Mouse (Mus musculus): ENCODE data around the gene Gm21972. TPM values are rescaled to one million over a fixed set of nuclear protein-coding genes. Genes with fewer than 3 reads are reported as not detected.

Gene Gm21972
- polyA plus RNA-seq, 1 experiment from 2014 or later, result 0.90 TPM

DNA sequence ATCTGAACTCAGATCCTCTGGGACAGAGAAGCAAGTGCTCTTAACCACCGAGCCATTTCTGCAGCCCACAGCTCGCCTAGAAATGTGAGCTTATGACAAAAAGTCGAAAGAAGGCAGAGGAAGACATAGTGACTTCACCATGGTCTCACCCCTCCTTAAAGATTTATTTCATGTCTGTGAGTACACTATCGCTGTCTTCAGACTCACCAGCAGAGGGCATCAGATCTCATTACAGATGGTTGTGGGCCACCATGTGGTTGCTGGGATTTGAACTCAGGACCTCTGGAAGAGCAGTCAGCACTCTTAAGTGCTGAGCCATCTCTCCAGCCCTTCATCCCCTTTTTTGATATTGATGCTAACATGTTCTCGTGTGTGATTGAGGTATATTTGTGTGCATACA is 41.2 kb downstream of the Gm21972 start:
- no peak overlapping the region for H3K9ac ChIP-seq (replicated peaks; ENCODE audit: low read length)
- no peak for DNase-seq (ENCODE audit: low spot score)
- WGBS, result 90% methylated on average over 5 of the region's 5 CpGs

DNA sequence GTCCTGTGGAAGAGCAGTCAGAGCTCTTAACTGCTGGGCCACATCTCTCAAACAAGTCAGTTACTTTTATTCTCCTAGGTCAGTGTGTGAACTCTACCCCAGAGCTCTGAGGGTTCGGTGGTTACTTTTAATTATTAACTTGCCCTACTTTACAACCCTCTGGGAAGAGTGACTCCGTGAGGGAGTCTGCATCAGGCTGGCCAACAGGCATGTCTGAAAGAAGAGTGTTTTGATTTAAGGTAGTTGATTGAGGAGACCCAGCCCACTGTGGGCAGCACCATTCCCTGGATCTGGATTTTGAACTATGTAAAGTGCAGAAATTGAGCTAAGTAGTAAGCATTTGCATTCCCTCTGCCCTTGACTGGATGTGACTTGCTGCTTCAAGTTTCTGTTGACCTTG is 42.6 kb downstream of the Gm21972 start:
- ATAC-seq (replicated peaks; ENCODE audit: insufficient number of reproducible peaks, low FRiP score, low TSS enrichment, low read depth), result no peak

More for the DNA sequence above, 41.2 kb downstream of the Gm21972 start:
- Histone ChIP-seq H3K4me2 (ENCODE audit: low read depth, low read length) (no peak overlapping the region), H3K27me3 (ENCODE audit: control insufficient read depth, insufficient read depth, low read length) (no peaks in the 10 kb centered on the region), H3K4me1 (ENCODE audit: control insufficient read depth, insufficient read depth, low read length) (no peaks in the 10 kb centered on the region), H3K27ac (replicated peaks; ENCODE audit: low read depth, low read length) (no peak overlapping the region), H3K4me3 (ENCODE audit: low read depth, low read length) (no peak overlapping the region), H3K9me3 (replicated peaks; ENCODE audit: control insufficient read depth, low read length) (no peaks in the 10 kb centered on the region), H3K36me3 (replicated peaks; ENCODE audit: control insufficient read depth, insufficient read depth, low read depth, low read length) (no peaks in the 10 kb centered on the region; the same call in 1 of the 2 replicates)
- no peak for ATAC-seq (replicated peaks; ENCODE audit: insufficient number of reproducible peaks, low FRiP score, low TSS enrichment, low read depth)

DNA sequence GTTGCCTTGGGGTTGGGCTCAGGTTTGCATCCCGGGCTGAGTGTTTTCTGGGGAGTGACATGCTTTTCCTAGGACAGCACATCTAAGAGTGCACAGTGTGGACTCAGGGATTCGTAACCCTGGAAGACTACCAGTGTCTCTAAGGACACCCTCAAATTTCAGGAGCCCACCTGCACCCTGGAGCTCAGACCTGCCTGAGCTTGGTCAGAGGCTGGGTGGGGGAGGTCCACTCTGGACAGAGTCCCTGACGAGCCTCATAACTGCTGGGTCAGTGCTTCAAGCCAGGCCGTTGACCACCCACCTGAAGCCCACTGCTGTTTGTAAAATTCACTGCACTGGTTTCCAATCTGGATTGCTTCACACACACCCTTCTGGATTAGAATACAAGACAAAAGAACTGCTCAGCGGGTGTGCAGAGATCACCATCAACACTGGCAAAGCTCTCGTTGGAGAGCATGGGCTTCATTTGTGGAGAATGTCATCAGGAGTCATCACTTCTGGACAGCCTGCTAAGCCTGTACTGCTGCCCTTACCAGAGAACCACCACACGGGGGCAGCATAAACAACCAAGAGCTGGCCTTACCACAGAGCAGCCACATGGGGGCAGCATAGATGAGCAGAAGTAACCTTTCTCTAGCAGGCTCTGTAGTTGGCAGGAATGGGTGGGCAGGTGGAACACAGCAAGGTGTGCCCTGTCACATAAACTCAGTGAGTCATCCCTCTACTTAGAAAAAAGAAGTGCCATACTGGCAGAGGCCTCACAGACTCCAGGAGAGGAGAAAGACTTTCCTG is 45.2 kb downstream of the Gm21972 start:
- H3K4me3 ChIP-seq (ENCODE audit: low read depth, low read length), result no peak overlapping the region
- H3K4me2 ChIP-seq (ENCODE audit: low read depth, low read length), result no peak overlapping the region
- no peak overlapping the region for H3K27ac ChIP-seq (replicated peaks; ENCODE audit: low read depth, low read length)
- no peaks in the 10 kb centered on the region for H3K27me3 ChIP-seq (ENCODE audit: control insufficient read depth, insufficient read depth, low read length)
- 0 out of 2 replicates have a peak, but pooled peaks have one; percentile 44 for ATAC-seq (replicated peaks; ENCODE audit: insufficient number of reproducible peaks, low FRiP score, low TSS enrichment, low read depth)
- WGBS, result 47% methylated on average over 7 of the region's 7 CpGs
- DNase-seq (ENCODE audit: low spot score), result peak; percentile 85
- H3K4me1 ChIP-seq (ENCODE audit: control insufficient read depth, insufficient read depth, low read length), result no peaks in the 10 kb centered on the region
- H3K36me3 ChIP-seq (replicated peaks; ENCODE audit: control insufficient read depth, insufficient read depth, low read depth, low read length), result no peaks in the 10 kb centered on the region; the same call in 1 of the 2 replicates
- no peak overlapping the region for H3K9ac ChIP-seq (replicated peaks; ENCODE audit: low read length)
- H3K9me3 ChIP-seq (replicated peaks; ENCODE audit: control insufficient read depth, low read length), result no peaks in the 10 kb centered on the region

More for the DNA sequence above, 42.6 kb downstream of the Gm21972 start:
- no peak overlapping the region for H3K4me3 ChIP-seq (ENCODE audit: low read depth, low read length)
- H3K9ac ChIP-seq (replicated peaks; ENCODE audit: low read length), result no peak overlapping the region
- DNase-seq (ENCODE audit: low spot score), result no peak
- H3K27ac ChIP-seq (replicated peaks; ENCODE audit: low read depth, low read length), result no peak overlapping the region
- no peaks in the 10 kb centered on the region for H3K4me1 ChIP-seq (ENCODE audit: control insufficient read depth, insufficient read depth, low read length)
- no peaks in the 10 kb centered on the region for H3K27me3 ChIP-seq (ENCODE audit: control insufficient read depth, insufficient read depth, low read length)
- H3K4me2 ChIP-seq (ENCODE audit: low read depth, low read length), result no peak overlapping the region
- no peaks in the 10 kb centered on the region for H3K9me3 ChIP-seq (replicated peaks; ENCODE audit: control insufficient read depth, low read length)
- H3K36me3 ChIP-seq (replicated peaks; ENCODE audit: control insufficient read depth, insufficient read depth, low read depth, low read length), result no peaks in the 10 kb centered on the region; the same call in 1 of the 2 replicates
- 87% methylated on average over 2 of the region's 2 CpGs for WGBS

DNA sequence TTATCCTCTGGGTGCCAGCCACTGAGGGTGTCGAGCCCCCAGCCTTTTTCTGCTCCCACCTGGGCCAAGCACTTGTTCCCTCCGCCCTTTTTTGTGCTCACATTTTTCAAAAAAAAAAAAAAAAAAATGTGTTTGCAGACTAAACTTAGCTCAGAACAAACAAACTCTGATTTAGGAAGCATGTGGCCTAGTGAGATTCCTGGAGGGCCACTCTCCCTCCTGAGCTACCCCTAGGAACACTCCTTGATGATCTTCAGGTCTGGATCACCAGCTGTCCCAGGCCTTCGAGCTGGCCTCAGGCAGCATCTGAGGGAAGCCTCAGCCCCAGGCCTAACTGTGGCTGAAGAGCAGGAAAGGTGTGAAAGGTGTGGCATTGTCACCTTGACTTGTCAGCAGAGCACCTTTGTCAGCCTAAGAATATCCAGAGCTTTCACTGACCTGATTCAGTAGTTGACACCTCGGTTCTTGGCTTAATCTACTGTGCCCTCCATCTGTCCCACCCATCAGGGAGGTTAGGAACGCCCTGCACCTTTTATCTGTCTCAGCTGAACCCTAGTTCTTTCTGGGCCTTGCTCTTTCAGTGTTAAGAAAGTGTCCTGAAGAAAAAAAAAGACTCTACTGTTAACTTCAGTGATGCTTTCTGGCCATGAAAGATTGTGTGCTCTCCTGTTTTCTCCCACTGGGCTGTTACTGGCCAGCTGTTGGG is 48.7 kb downstream of the Gm21972 start:
- Histone ChIP-seq H3K4me1 (ENCODE audit: control insufficient read depth, insufficient read depth, low read length) (no peaks in the 10 kb centered on the region), H3K27ac (replicated peaks; ENCODE audit: low read depth, low read length) (no peak overlapping the region), H3K4me2 (ENCODE audit: low read depth, low read length) (no peak overlapping the region), H3K27me3 (ENCODE audit: control insufficient read depth, insufficient read depth, low read length) (no peaks in the 10 kb centered on the region), H3K9ac (replicated peaks; ENCODE audit: low read length) (no peak overlapping the region), H3K4me3 (ENCODE audit: low read depth, low read length) (no peak overlapping the region), H3K9me3 (replicated peaks; ENCODE audit: control insufficient read depth, low read length) (no peaks in the 10 kb centered on the region), H3K36me3 (replicated peaks; ENCODE audit: control insufficient read depth, insufficient read depth, low read depth, low read length) (no peaks in the 10 kb centered on the region)
- no peak for ATAC-seq (replicated peaks; ENCODE audit: insufficient number of reproducible peaks, low FRiP score, low TSS enrichment, low read depth)
- DNase-seq (ENCODE audit: low spot score), result no peak
- 84% methylated on average over 5 of the region's 5 CpGs for WGBS

DNA sequence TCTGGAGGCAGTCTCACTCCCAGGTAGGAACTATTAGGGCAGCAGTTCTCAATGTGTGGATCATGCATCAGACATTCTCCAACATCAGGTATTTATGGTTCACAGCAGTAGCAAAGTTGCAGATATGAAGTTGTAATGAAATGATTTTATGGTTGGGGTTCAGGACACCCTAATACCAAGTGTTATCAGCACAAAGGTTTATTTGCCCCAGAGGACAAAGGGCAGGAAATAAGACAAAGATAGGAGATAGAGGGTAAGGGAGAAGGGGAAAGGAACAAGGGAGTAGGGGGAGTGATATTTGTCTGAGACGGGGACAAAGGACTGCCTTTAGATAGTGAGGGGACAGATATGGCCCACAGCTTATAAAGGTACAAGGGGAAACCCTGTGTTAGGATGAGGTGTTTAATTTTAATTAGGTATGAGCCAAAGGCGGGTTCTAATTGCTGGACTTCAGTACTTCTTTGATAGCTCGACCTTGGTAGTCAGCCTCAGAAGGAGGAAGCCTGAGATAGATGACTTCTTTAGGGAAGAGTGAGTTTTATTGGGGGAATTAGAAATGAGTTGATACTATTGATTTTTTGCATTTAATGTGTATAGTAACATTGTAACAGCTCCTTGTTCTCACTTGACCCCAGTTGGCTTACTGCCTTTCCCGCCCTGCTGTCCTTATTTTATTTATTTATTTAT is 50.3 kb downstream of the Gm21972 start:
- Histone ChIP-seq H3K36me3 (replicated peaks; ENCODE audit: control insufficient read depth, insufficient read depth, low read depth, low read length) (no peaks in the 10 kb centered on the region), H3K4me1 (ENCODE audit: control insufficient read depth, insufficient read depth, low read length) (no peaks in the 10 kb centered on the region; the same call in 1 of the 2 replicates), H3K27me3 (ENCODE audit: control insufficient read depth, insufficient read depth, low read length) (no peaks in the 10 kb centered on the region), H3K9ac (replicated peaks; ENCODE audit: low read length) (no peak overlapping the region), H3K9me3 (replicated peaks; ENCODE audit: control insufficient read depth, low read length) (no peaks in the 10 kb centered on the region), H3K27ac (replicated peaks; ENCODE audit: low read depth, low read length) (no peak overlapping the region), H3K4me2 (ENCODE audit: low read depth, low read length) (no peak overlapping the region), H3K4me3 (ENCODE audit: low read depth, low read length) (no peak overlapping the region)
- no peak for DNase-seq (ENCODE audit: low spot score)
- no peak for ATAC-seq (replicated peaks; ENCODE audit: insufficient number of reproducible peaks, low FRiP score, low TSS enrichment, low read depth)
- 88% methylated on average over 4 of the region's 4 CpGs for WGBS

DNA sequence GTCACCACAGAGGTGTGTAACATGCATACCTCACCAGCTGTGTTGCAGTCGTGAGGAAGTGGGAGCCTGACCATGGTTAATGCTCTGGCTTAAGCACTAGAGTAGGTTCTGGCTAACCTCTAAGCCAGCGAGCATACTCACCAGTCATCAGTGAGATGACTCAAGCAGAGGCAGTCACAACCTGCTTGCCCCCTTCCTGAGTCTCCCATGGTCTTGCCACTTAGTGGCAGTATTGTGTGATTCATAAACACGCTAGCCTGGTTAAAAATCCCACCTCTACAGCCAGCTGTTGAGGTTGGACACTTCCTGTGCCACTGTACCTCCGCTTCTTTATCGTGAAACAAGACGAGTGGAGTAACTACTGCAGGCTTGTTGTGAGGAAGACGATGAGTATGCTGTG is 53.3 kb downstream of the Gm21972 start:
- no peak for ATAC-seq (replicated peaks; ENCODE audit: insufficient number of reproducible peaks, low FRiP score, low TSS enrichment, low read depth)

DNA sequence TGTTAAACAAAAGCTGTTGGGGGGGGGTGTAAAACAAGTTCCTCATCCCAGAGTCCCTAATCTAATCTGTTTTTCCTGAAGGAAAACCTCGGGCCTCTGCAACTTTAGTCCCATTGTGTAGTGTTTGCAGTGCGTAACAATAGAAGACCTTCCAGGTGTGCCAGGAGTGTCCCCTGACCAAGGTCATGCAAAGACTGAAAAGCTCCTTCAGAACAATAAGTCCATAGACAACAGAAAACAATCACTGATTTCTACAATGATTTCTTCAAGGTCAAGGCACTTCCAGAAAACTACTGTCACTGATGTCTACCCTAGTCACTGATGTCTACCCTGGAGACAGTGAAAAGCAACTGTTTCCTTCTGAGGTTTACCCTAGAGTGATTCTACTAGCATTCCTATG is 54.4 kb downstream of the Gm21972 start:
- DNase-seq (ENCODE audit: low spot score) (no peak), ATAC-seq (replicated peaks; ENCODE audit: insufficient number of reproducible peaks, low FRiP score, low TSS enrichment, low read depth) (no peak)

More for the DNA sequence above, 53.3 kb downstream of the Gm21972 start:
- WGBS, result 87% methylated on average over 7 of the region's 7 CpGs
- H3K9me3 ChIP-seq (replicated peaks; ENCODE audit: control insufficient read depth, low read length), result no peaks in the 10 kb centered on the region
- no peak overlapping the region for H3K4me3 ChIP-seq (ENCODE audit: low read depth, low read length)
- no peaks in the 10 kb centered on the region for H3K27me3 ChIP-seq (ENCODE audit: control insufficient read depth, insufficient read depth, low read length)
- H3K27ac ChIP-seq (replicated peaks; ENCODE audit: low read depth, low read length), result no peak overlapping the region
- no peaks in the 10 kb centered on the region for H3K36me3 ChIP-seq (replicated peaks; ENCODE audit: control insufficient read depth, insufficient read depth, low read depth, low read length)
- H3K4me2 ChIP-seq (ENCODE audit: low read depth, low read length), result no peak overlapping the region
- no peaks in the 10 kb centered on the region; the same call in 1 of the 2 replicates for H3K4me1 ChIP-seq (ENCODE audit: control insufficient read depth, insufficient read depth, low read length)
- no peak overlapping the region for H3K9ac ChIP-seq (replicated peaks; ENCODE audit: low read length)
- DNase-seq (ENCODE audit: low spot score), result no peak

More for the DNA sequence above, 54.4 kb downstream of the Gm21972 start:
- WGBS, result 83% methylated on average over 2 of the region's 2 CpGs
- H3K27me3 ChIP-seq (ENCODE audit: control insufficient read depth, insufficient read depth, low read length), result no peaks in the 10 kb centered on the region
- H3K4me3 ChIP-seq (ENCODE audit: low read depth, low read length), result no peak overlapping the region
- H3K9ac ChIP-seq (replicated peaks; ENCODE audit: low read length), result no peak overlapping the region
- no peaks in the 10 kb centered on the region; the same call in 1 of the 2 replicates for H3K4me1 ChIP-seq (ENCODE audit: control insufficient read depth, insufficient read depth, low read length)
- no peaks in the 10 kb centered on the region for H3K36me3 ChIP-seq (replicated peaks; ENCODE audit: control insufficient read depth, insufficient read depth, low read depth, low read length)
- no peak overlapping the region for H3K27ac ChIP-seq (replicated peaks; ENCODE audit: low read depth, low read length)
- H3K9me3 ChIP-seq (replicated peaks; ENCODE audit: control insufficient read depth, low read length), result no peaks in the 10 kb centered on the region
- no peak overlapping the region for H3K4me2 ChIP-seq (ENCODE audit: low read depth, low read length)

All from embryonic facial prominence, embryonic 11.5 days (tissue).